Comparison of ENCODE assay signal across 12 mouse cellular contexts in the genomic region with DNA sequence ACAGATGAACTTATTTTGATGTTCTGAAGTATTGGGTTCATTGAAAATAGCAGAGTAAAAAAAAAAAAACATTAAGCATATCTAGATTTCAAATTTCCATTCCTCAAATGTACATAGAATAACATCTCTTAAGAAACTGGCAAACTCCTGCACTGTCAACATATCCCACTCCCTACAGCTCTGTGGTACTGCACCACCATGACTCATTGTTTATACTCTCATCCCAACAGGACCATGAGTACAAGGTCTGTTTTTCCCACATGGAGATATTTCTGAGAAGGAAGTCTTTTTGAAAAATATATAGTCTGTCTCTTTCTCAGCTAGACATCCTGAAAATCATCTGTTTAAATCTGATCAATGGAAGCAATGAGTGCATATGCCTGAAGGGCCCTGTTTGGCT.
"Had no signal": no experiment of that assay in that cellular context is flagged by ENCODE, and none has a peak within 500 bp of the region (broad histone marks: within the 10 kb centered on the region; RNA-seq: fewer than 3 reads in every experiment).

No protein-coding gene starts in this region.

- DNase-seq: lung, adult 18-20 months; lung, embryonic 14.5 days; lung, postnatal 10 days; lung, postnatal 4 days; midbrain, embryonic 14.5 days; retina, postnatal 1 day; right cerebral cortex, postnatal 25 days; right cerebral cortex, postnatal 4 days; spleen, adult 18-20 months; thymus, adult 2 months; thymus, postnatal 25 days; thymus, postnatal 4 days had no signal
